Mouse (Mus musculus): ENCODE data around the gene Tor3a. TPM values are rescaled to one million over a fixed set of nuclear protein-coding genes. Genes with fewer than 3 reads are reported as not detected.
A peak's percentile ranks its signal among the peaks of the same experiment; 100 is the strongest.

Gene Tor3a
- total RNA-seq (2021), result 10.6 and 13.8 TPM in 2 replicates
- long read RNA-seq, experiment 1, transcript Tor3a-201 (6 exons, 3,285 nt), result major isoform, 26 of 31 reads
- long read RNA-seq, experiment 1, partial matches to known transcripts, result 3 of 31 reads
- long read RNA-seq, experiment 1, other reads (novel, unspliced or antisense), result 2 of 31 reads
- long read RNA-seq, experiment 2, transcript Tor3a-201 (6 exons, 3,285 nt), result major isoform, 11 of 12 reads
- long read RNA-seq, experiment 2, partial matches to known transcripts, result 0 of 12 reads
- long read RNA-seq, experiment 2, other reads (novel, unspliced or antisense), result 1 of 12 reads

DNA sequence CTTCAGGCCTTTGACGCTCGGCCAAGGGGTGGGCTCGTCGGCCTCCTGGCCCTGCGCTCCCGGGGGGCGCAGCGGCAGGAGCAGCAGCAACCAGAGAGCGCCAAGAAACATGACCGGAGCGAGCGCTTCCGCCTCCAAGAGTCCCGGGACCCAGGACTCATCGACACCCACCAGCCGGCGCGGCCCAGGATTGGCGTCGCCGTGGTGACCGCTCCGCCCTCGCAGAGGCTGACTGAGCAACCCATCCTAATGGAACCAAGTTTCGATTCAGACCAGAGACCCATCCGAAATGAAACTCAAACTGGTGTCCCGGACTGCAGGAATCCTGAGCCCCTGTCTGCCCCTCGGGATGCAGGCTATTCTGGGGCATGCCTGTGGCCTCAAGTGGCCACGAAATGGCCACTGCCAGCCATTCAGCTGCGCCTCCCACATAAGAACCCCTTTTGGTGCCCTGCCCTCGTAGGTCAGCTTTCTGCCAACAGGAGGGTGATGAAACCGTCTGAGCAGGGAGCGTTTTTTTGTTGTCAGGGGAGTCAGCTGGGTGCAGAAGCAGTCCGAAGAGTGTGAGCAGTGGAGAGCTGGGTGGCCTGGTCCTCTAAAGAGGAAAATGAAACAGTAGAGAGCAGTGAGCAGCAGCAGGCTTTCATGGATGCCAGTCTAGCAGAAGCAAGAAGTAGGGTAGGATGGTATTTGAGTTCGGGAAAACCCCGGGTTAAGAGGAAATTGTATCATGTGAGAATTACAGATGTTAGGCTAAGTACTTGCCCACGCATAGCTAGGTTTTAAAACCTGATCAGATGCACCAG lies at the start of gene Tor3a:
TSS of gene Tor3a (minus strand) at position 162 of the 806 bp plus-strand sequence.
- peak; percentile 90 for DNase-seq

DNA sequence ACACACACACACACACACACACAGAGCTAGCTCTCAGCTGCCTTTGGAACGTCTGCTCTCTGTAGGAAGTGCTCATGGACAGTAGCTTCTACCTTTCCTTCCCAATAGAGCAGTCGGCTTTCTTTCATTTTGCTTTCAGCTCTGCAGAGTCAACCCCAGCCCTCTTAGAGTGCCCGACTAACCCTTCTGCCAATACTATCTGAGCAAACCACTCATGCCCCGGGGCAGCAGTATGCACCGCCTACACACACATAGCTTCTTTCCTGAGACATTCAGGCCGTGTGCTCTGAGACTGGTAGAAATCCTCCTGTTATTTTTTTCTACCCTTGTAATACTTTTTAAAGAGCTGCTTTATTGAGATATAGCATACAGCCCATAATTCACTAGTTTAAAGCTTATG lies 47.9 kb upstream of the Tor3a start:
- DNase-seq, result no peak

DNA sequence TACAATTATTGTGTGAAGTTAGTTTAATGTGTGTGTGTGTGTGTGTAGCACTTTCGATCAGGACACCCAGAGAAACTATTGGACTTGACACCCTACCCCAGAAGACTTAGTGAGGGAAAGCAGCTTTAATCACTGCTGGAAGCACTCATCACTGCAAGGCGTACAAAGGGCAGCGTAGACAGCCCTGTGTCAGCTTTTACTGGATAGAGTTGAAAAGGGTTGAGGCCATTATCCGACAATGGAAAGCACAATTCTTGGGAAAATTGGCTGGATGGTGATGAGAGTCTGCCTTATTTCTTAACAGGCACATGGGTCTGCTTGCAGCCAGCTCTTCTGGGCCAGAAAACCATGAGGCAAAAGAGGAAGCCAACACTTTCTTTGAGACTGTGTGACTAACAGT lies 45.9 kb upstream of the Tor3a start:
- DNase-seq, result no peak

GRCm38 (mm10) chr1:156718950-156719805 lies 45.0 kb upstream of the Tor3a start, which contains the start of gene Fam20b:
Gene Fam20b, minus strand, starts transcription at chr1:156719086.
- peak; percentile 99 for DNase-seq

DNA sequence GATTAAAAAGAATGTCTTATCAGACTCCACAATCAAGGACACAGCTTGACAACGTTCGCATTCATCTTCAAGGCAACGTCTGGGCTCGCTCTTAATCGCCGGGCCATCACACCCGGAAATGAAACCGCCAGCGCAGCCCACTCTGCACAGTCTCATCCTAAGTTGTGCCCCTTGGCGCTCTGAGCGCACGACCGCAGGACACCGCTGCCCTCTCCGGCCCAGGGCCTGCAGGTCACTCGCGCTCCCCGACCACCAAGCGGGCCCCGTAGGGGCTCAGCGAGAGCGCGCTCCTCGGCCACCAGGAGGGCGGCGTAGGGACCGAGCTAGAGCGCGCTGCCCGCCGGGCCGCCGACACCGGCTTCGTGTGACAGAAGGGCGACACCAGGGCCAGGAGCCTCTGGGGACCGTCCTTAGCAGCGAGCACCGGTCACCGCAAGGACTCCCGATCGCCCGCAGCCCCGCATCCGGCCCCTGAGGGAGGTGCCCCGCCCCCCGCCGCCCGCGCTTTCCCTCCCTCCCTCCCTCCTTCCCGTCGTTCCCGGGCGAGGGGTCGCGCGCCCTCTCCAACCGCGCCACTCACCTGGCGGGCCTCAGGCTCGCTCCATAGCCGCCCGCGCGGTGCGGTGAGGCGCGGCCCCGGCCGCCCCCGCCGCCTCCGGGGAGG lies 44.3 kb upstream of the Tor3a start:
- DNase-seq, result peak; percentile 71

GRCm38 (mm10) chr1:156717751-156718285 lies 43.7 kb upstream of the Tor3a start:
- no peak for DNase-seq

- no peak for DNase-seq
Observed at GRCm38 (mm10) chr1:156716681-156717080, 42.5 kb upstream of the Tor3a start.

GRCm38 (mm10) chr1:156710472-156711098 lies 36.4 kb upstream of the Tor3a start:
- DNase-seq, result no peak

DNA sequence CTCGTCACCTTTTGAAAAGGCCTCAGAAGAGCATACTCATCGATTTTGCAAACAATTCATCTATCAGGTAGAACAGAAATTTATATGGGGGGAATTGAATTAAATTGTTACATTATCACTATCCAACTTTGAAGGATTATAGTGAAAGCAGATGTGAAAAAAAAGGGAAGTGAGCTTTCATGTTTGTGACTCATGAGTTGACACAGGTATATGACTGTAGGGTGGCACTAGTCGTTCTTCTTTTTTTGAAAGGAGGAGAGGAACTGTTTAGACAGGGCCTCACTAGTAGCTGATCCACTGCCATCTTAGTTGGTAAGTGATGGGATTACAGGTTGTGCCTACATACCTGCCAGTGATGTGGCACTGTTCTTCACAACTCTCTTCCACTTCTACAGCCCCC lies 34.5 kb upstream of the Tor3a start:
- no peak for DNase-seq

GRCm38 (mm10) chr1:156705696-156706285 lies 31.6 kb upstream of the Tor3a start:
- DNase-seq, result no peak

DNA sequence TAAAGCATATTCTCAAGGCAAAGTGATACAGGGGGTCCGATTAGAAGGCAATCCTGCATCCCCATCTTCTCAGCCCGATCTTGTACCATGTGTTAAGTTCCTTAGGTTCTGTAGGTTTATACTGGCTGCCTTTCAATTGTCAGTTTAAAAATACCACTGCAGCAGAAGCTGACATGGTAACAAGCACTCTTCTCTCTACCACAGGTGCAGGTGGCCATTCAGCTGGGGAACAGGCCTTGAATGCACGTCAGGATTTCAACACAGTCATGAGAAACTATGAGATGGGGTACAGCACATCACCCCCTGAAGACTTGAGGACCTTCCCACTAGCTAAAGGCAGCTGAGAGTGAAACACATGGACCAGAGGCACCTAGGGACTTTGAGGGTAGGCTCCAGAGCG lies 29.3 kb upstream of the Tor3a start:
- DNase-seq, result no peak

- no peak for DNase-seq
Observed at GRCm38 (mm10) chr1:156702151-156702550, 28.0 kb upstream of the Tor3a start.

DNA sequence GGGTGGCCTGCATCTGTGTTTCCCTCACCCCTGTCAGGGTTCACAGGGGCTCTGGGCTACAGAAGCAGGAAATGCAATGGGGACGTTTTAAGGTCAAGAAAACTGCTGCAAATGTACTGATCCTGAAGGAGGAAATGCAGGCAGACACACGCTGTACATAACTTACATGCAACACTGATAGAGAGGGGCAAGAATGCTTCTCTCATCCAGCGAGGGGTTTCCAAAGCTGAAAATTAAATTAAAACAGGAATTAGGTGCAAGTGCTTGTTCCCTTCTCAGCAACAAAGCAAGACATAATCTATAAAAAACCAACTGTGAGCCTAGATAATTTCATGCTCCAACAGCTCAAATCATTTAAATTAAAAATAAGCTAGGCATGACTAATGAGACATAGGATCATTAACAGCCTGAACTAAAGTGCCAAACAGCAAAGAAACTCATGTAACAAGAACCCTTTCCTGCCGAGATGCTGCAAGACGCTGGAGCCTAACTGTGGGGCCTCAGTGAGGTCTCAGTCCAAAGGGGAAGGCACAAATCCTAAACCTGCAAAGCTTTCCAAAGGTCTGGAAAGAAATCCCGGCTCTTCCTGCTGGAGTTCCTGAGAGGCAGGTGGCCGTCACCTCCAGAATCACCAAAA lies 12.0 kb upstream of the Tor3a start:
- no peak for DNase-seq

GRCm38 (mm10) chr1:156679599-156679998 lies 5.4 kb upstream of the Tor3a start:
- no peak for DNase-seq

DNA sequence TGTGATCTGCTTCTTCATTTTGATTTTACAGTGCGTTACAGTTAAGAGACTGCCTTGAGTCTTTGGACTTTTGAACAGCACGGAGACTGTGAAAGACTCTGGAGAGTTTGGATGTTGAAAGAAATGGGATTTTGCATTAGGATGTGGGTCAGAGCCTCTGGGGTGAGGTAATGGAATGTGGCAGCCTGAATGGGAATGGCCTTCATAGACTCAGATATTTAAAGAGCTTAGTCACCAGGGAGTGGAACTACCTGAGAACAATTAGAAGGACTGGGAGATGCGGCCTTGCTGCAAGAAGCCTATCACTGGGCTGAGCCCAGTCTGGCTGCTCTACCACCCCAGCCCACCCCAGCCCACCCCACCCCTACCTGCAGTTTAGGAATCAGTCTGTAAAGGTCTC lies 3.1 kb upstream of the Tor3a start:
- no peak for DNase-seq

- DNase-seq, result no peak
Observed at GRCm38 (mm10) chr1:156676596-156676995, 2.4 kb upstream of the Tor3a start.

DNA sequence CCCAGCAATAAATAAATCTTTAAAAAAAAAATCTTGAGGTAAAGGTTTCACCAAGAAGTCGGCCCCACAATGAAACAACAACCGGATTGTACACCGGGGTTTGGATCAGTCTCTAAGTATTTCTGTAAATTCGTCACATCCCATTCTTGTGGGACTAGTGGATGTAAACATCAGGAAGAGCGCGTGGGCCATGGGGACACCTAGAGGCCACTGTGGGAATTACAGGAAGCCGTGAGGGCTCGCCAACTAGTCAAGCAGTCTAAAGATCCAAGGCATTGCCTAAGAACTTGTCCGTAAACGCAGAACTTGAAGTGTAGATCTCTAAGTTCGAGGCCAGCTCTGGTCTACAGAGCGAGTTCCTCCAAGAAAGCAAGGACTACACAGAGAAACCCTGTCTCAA lies 2.0 kb upstream of the Tor3a start:
- DNase-seq, result peak; percentile 75

DNA sequence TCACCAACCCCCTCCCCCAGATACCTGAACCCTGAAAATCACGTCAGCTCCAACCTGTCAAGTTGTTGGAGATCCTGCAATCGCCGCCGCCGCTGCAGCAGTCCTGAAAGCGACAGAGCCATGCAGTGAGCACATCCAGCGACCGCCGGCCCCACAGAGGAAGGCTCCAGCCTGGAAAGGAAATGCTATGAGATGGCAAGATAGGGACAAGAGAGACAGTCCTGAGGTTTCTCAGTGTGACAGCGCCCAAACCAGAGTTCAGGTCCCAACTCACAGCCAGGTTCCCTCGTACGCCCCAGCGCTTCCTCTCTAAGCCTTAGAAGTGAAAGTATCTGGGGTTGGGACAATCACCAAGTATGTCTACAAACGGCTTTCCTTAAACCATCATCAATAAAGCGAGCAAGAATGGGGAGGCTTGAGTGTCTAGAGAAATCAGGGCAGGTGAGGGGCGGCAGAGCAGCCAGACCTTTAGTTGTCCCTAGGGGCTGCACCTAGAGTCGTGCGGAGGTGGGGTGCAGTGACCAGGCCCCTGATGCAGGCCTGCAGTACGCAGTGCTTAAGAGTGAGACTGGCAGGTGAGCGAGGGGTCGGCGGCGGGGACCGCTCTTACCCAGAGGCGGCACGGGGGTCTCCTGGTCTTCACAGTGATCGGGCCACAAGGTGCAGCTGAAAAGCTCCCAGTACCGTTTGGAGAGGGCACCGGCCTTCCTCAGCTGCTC lies 521 bp downstream of the Tor3a start:
- DNase-seq, result peak; percentile 64

DNA sequence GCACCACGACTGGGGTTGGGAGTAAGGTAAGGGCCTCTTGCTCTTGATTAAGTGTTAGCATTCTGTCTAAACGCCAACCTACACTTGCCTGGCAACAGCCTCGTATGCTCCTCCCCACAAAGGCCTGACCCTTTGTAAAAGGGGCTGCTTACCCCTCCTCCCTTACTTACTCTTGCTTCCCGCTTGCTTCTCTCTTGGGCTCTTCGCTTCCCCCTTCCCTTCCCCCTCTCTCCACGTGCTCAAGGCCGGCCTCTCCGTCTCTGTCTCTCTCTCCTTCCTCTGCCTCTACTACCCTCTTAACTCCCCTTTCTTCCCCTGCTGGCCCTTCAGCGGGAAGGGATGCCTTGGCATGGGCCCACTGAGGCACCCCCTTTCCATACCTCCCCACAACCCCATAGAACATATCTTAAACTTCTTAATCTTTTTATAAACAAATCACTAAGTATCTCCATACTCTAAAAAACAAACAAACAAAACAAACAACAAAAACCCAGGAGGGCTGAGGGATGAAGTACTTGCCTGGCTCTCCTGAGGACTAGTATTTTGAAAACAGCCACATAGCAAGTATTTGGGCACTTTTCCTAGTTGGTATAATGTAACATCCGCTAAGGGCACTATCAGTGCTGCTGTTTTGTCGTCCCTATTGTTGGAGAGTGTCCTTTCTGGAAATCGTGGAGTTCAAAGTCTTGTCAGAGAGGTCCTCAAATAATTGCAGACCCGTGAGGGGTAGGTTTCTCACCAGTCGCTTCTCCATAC lies 1.3 kb downstream of the Tor3a start:
- no peak for DNase-seq
